Mouse (Mus musculus): ENCODE results near the gene Cmtm7. TPM values are rescaled to one million over a fixed set of nuclear protein-coding genes. Genes with fewer than 3 reads are reported as not detected.
A peak's percentile ranks its signal among the peaks of the same experiment; 100 is the strongest.
"Not testable (repeated sequence)": the region's sequence is repeated elsewhere in the genome, so short reads cannot be mapped to it uniquely, and the experiment has no call there.

Gene Cmtm7
- total RNA-seq, 2 experiments from 2014 or later: 84.2 to 111 TPM

DNA sequence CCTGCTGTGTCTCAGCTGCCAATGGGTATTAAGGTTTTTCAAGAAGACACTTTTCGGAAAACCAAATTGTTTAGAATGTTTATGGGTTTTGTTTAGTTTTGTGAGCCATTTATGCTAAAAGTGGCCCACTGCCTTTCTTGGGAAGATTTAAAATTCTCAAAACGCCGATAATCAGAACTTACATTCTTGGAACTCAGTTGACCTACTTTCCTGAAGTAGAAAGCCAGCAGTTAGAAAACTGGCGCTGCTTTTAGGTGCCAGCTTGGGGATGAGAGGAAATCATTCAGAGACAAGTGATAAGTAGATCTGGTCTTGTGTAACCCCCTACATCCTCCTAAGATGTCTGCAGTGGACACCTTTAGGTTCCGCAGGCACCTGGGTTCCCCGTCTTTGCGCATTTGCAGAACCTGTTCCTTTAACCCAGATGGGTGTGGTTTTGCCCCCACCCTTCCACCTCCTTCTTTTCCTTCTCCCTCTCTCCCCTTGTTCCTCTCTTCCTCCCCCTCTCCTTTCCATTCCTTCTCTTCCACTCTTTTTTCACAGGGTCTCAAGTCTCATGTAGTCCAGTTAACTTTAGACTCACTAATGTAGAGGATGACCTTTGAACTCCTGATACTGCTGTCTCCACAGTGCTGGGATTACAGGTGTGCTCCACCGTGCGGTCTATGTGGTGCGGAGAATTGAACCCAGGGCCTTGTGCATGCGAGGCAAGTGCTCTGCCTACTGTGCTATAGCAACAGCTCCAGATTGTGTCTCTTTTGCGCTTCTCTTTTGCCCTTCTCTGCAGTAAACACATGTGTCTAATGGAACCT is 49.6 kb downstream of the Cmtm7 start:
- ATAC-seq (replicated peaks; ENCODE audit: low FRiP score, poor library complexity, severe bottlenecking): no peak

DNA sequence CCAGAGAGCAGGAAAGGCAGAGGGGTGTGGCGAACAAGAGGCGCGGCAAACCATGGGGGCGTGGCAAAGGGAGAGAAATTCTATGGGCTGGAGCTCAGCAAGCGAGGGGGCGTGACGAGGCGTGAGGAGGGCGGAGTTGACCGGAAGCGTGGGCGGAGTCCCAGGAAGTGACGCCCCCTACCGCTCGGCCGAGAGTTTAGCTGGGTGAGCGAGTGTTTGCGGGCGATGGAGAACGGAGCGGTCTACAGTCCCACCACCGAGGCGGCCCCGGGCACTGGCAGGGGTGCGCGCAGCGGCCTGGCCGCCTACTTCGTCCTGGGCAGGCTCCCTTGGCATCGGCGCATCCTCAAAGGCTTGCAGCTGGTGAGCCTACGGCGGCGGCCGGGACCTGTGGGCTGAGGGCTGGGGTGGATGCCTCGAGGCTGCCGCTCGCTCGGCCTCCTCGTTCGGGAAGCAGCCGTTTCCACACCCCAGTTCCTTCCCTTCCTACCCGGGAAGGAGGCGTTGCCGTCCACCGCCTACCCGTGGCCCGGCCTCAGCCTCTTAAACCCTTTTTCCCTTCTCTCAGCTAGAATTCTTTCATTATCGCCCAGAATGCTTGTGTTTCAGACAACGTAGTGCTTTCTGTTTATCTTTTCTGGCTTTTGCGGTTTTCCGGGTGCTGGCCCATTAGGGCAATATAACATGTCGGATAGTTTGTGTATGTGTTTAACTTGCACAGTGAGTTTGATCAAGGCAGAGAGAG is 50.5 kb downstream of the Cmtm7 start, which contains the start of gene Cmtm6:
TSS of gene Cmtm6 (plus strand) at position 106 of the 745 bp plus-strand sequence.
- ATAC-seq (replicated peaks; ENCODE audit: low FRiP score, poor library complexity, severe bottlenecking): peak; percentile 94

DNA sequence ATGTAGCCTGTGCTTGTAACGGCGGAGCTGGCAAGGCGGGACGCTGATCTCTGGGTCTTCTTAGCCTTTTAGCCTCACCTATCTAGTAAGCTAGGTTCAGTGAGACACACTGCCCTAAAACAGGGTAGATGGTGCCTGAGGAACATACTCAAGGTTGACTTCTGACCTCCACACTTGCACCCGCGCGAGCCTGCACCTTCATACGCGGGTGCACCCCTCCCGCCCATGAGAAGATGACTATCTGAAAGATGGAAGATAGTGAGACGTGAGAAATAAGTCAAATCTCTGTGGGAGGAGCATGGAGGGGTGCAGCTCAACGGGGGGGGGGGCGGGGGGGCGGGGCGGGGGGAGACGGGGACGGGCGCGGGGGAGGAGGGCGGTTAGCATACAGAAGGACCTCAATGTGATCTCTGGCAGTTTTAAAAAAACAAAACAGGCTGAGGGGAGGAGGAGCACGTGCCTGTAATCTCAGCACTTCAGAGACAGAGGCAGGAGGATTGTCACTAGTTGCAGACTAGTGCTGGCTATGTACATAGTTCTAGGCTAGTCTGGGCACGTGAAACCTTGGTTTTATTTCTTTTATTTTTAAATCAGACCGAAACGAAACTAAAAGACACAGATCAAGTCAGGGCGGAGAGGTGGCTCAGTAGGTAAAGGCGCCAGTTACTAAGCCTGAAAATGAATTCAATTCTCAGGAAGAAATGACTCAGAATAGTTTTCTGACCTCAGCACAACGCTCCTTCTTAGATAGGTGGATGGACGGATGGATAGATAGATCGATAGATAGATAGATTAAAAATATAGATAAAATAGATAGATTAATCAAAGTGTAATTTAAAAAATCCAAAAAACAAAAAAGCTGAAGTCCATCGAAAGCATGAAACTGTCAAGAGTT is 51.5 kb downstream of the Cmtm7 start:
- ATAC-seq (replicated peaks; ENCODE audit: low FRiP score, poor library complexity, severe bottlenecking): no peak

GRCm38 (mm10) chr9:114728432-114728831 is 53.2 kb downstream of the Cmtm7 start:
- not testable (repeated sequence) for ATAC-seq (replicated peaks; ENCODE audit: low FRiP score, poor library complexity, severe bottlenecking)

GRCm38 (mm10) chr9:114727315-114727714 is 54.3 kb downstream of the Cmtm7 start:
- ATAC-seq (replicated peaks; ENCODE audit: low FRiP score, poor library complexity, severe bottlenecking): peak; percentile 37; the same call in 1 of the 2 replicates

DNA sequence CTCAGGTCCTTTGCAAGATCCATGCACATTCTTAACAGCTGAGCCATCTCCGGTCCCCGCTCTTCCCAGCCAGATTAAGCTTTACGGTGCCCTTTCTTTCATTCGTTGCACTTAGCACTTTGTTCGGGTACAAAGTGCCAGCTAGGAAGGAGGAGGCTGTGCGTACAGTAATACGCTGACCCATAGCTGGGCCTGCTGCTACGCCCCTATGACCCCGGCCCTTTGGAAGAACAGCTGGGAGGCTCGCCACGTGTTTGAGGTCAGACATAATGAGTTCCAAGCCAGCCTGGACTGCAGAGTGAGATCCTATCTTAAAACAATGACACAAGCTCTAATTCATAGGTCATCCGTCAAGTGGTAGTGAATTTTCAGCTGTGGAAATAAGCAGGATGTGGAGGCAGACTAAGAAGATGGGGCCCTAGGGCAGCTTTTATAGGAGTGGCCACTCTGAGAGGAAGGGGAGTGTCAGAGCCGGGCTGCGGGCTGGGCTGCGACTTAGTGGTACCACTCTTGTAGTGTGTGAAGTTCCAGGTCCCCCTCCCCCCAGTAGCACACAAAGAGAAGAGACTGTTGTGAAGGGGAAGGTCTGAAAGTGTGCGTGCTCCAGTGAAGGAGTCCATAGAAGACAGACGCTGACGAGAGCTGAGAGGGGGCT is 64.9 kb downstream of the Cmtm7 start:
- ATAC-seq (replicated peaks; ENCODE audit: low FRiP score, poor library complexity, severe bottlenecking): no peak

GRCm38 (mm10) chr9:114713481-114713880 is 68.2 kb downstream of the Cmtm7 start:
- no peak for ATAC-seq (replicated peaks; ENCODE audit: low FRiP score, poor library complexity, severe bottlenecking)

- no peak for ATAC-seq (replicated peaks; ENCODE audit: low FRiP score, poor library complexity, severe bottlenecking)
These were observed 71.3 kb downstream of the Cmtm7 start for GRCm38 (mm10) chr9:114710345-114710744.

DNA sequence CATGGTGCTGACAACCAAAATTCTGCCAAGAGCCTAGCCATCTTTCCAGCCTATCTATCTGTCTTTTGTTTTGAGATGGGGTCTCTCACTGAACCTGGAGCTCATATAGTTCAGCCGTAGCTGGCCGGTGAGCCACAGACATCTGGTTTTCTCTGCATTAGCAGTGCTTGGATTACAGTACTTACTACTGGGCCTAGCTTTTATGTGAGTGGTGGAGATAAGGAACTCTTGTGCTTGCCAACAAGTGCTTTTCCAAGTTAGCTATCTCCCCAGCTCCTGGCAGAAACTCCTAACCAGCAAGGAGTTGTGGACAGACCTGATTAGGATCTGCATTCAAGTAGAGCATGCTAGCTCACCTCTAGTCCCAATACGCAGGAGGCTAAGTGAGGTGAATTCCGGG is 73.9 kb downstream of the Cmtm7 start:
- no peak for ATAC-seq (replicated peaks; ENCODE audit: low FRiP score, poor library complexity, severe bottlenecking)

Other genes starting within 250 kb of the Cmtm7 start
- not detected in 2 replicates for gene Trim71, start 217.5 kb downstream of the Cmtm7 start, total RNA-seq (2015; ENCODE audit: low replicate concordance)
- gene Trim71, start 217.5 kb downstream of the Cmtm7 start, total RNA-seq (2017; ENCODE audit: low replicate concordance): not detected in 2 replicates
- 7.1 and 9.4 TPM in 2 replicates for gene Cnot10, start 141.7 kb downstream of the Cmtm7 start, total RNA-seq (2015; ENCODE audit: low replicate concordance)
- 11.6 and 13.6 TPM in 2 replicates for gene Cnot10, start 141.7 kb downstream of the Cmtm7 start, total RNA-seq (2017; ENCODE audit: low replicate concordance)
- 13.3 and 14.6 TPM in 2 replicates for gene Dync1li1, start 93.1 kb downstream of the Cmtm7 start, total RNA-seq (2015; ENCODE audit: low replicate concordance)
- gene Dync1li1, start 93.1 kb downstream of the Cmtm7 start, total RNA-seq (2017; ENCODE audit: low replicate concordance): 19.1 and 19.7 TPM in 2 replicates
- gene Cmtm6, start 50.7 kb downstream of the Cmtm7 start, total RNA-seq (2015; ENCODE audit: low replicate concordance): 9.6 and 23.0 TPM in 2 replicates
- 17.0 and 24.4 TPM in 2 replicates for gene Cmtm6, start 50.7 kb downstream of the Cmtm7 start, total RNA-seq (2017; ENCODE audit: low replicate concordance)
- not detected in 2 replicates for gene Cmtm8, start 62.3 kb upstream of the Cmtm7 start, total RNA-seq (2015; ENCODE audit: low replicate concordance)
- gene Cmtm8, start 62.3 kb upstream of the Cmtm7 start, total RNA-seq (2017; ENCODE audit: low replicate concordance): 0.17 TPM in 1 of 2 replicates, not detected in the other
- gene Gpd1l, start 152.1 kb upstream of the Cmtm7 start, total RNA-seq (2015; ENCODE audit: low replicate concordance): 8.5 and 10.4 TPM in 2 replicates
- 7.5 and 7.7 TPM in 2 replicates for gene Gpd1l, start 152.1 kb upstream of the Cmtm7 start, total RNA-seq (2017; ENCODE audit: low replicate concordance)
- gene Osbpl10, start 196.7 kb upstream of the Cmtm7 start, total RNA-seq (2015; ENCODE audit: low replicate concordance): not detected in 2 replicates
- not detected in 2 replicates for gene Osbpl10, start 196.7 kb upstream of the Cmtm7 start, total RNA-seq (2017; ENCODE audit: low replicate concordance)
- gene Rps27rt, start 200.9 kb upstream of the Cmtm7 start, total RNA-seq (2015; ENCODE audit: low replicate concordance): 34.3 and 96.3 TPM in 2 replicates
- 27.0 and 44.2 TPM in 2 replicates for gene Rps27rt, start 200.9 kb upstream of the Cmtm7 start, total RNA-seq (2017; ENCODE audit: low replicate concordance)